Mouse (Mus musculus) forebrain, postnatal 0 days (tissue): ENCODE data around the gene Capn10. TPM values are rescaled to one million over a fixed set of nuclear protein-coding genes. Genes with fewer than 3 reads are reported as not detected.

Source experiments
- ATAC-seq: fragments of 200-750 bp; cut with Nextera tagmentation; 2 replicates; pipeline ENCODE4 v1.8.0; 2017; ENCODE audit warnings: mild to moderate bottlenecking, moderate library complexity
- DNase-seq: peaks from one replicate; pipeline ENCODE4 v3.0.0-alpha.2; 2015
- H3K27ac ChIP-seq: fragments of 300-500 bp; sonication (generic); 2 replicates; pipeline ENCODE4 v1.5.1; 2014; ENCODE audit warnings: low read depth, mild to moderate bottlenecking, antibody characterized with exemption, low read length, moderate library complexity, mixed read lengths
- H3K27me3 ChIP-seq: fragments of 300-500 bp; sonication (generic); 2 replicates; pipeline ENCODE4 v1.6.1; 2014; ENCODE audit warnings: mild to moderate bottlenecking, low read length, mixed read lengths; ENCODE audit not compliant: insufficient read depth
- H3K36me3 ChIP-seq: fragments of 300-500 bp; sonication (generic); 2 replicates; pipeline ENCODE4 v1.6.1; 2014; ENCODE audit warnings: mild to moderate bottlenecking, moderate library complexity; ENCODE audit not compliant: insufficient read depth
- H3K4me1 ChIP-seq: fragments of 300-500 bp; sonication (generic); 2 replicates; pipeline ENCODE4 v1.6.1; 2014; ENCODE audit warnings: antibody characterized with exemption; ENCODE audit not compliant: insufficient read depth
- H3K4me2 ChIP-seq: fragments of 300-500 bp; sonication (generic); 2 replicates; pipeline ENCODE4 v1.6.1; 2014; ENCODE audit warnings: low read depth, mild to moderate bottlenecking, moderate library complexity
- H3K4me3 ChIP-seq: fragments of 300-500 bp; sonication (generic); 2 replicates; pipeline ENCODE4 v1.5.1; 2014; ENCODE audit warnings: low read depth, low read length, mixed read lengths
- H3K9ac ChIP-seq: fragments of 300-500 bp; sonication (generic); 2 replicates; pipeline ENCODE4 v1.6.1; 2014; ENCODE audit warnings: mild to moderate bottlenecking
- H3K9me3 ChIP-seq: fragments of 300-500 bp; sonication (generic); 2 replicates; pipeline ENCODE4 v1.6.1; 2016; ENCODE audit warnings: low read length
- CTCF ChIP-seq: sonication (generic); IDR thresholded peaks from 2 replicates; pipeline ENCODE4 v1.5.1; 2016; ENCODE audit warnings: antibody characterized with exemption, control low read depth, low read depth
- WGBS: fragments of 180-500 bp; shearing (Covaris S2); extraction: QIAGEN DNeasy Blood & Tissue Kit; methylation state at CpG from one replicate; pipeline ENCODE4 v1.1.7; 2014; 5-methylcytosine and 5-hydroxymethylcytosine counted together
- polyA plus RNA-seq: library from polyadenylated mRNA; unstranded; fragments of >200 nt; fragmentation: Nextera tagmentation; extraction: Ambion mirVana; gene quantifications from 2 replicates; pipeline ENCODE4 v1.2.1, GENCODE M21; 2015
- total RNA-seq: library from RNA; depleted of rRNA; stranded (reverse); fragments of >200 nt; gene quantifications from 2 replicates; pipeline ENCODE4 v1.2.3, GENCODE M21; 2014

Capn10 gene
- total and polyA plus RNA-seq, 2 experiments from 2014 or later: 56.7 to 84.2 TPM

- WGBS: 66% methylated on average over 12 of the region's 12 CpGs
- Histone ChIP-seq H3K9ac (no peak overlapping the region), H3K9me3 (no peaks in the 10 kb centered on the region), H3K27ac (no peak overlapping the region), H3K36me3 (peaks cover 64% of the 10 kb centered on the region), H3K4me1 (no peaks in the 10 kb centered on the region), H3K4me2 (no peak overlapping the region), H3K27me3 (no peaks in the 10 kb centered on the region), H3K4me3 (no peak overlapping the region)
- DNase-seq: no peak
- no peak; the same call in 1 of the 2 replicates for ATAC-seq
- no peak for TF ChIP-seq CTCF
These were observed 14.4 kb upstream of the Capn10 start for GRCm38 (mm10) chr1:92919775-92920174.

GRCm38 (mm10) chr1:92920474-92921200 is 13.5 kb upstream of the Capn10 start:
- H3K27me3 ChIP-seq: no peaks in the 10 kb centered on the region
- ATAC-seq (no peak), DNase-seq (no peak)
- TF ChIP-seq CTCF: no peak
- H3K4me2 ChIP-seq: no peak overlapping the region
- H3K9me3 ChIP-seq: no peaks in the 10 kb centered on the region
- WGBS: 85% methylated on average over 7 of the region's 7 CpGs
- H3K36me3 ChIP-seq: peaks cover 56% of the 10 kb centered on the region
- H3K9ac ChIP-seq: no peak overlapping the region
- H3K27ac ChIP-seq: no peak overlapping the region
- no peak overlapping the region for H3K4me3 ChIP-seq
- H3K4me1 ChIP-seq: no peaks in the 10 kb centered on the region

- peaks cover 47% of the 10 kb centered on the region for H3K36me3 ChIP-seq
- 90% methylated on average over 4 of the region's 4 CpGs for WGBS
- TF ChIP-seq CTCF: no peak
- H3K4me3 ChIP-seq: no peak overlapping the region
- no peak overlapping the region for H3K9ac ChIP-seq
- H3K27me3 ChIP-seq: no peaks in the 10 kb centered on the region
- H3K4me1 ChIP-seq: no peaks in the 10 kb centered on the region
- H3K4me2 ChIP-seq: no peak overlapping the region
- ATAC-seq: no peak
- no peak overlapping the region for H3K27ac ChIP-seq
- H3K9me3 ChIP-seq: no peaks in the 10 kb centered on the region
- DNase-seq: no peak
These were observed 12.7 kb upstream of the Capn10 start for GRCm38 (mm10) chr1:92921496-92921895.

- ATAC-seq: no peak
- Histone ChIP-seq H3K4me2 (no peak overlapping the region), H3K27me3 (0 out of 2 replicates have a peak, but pooled peaks cover 5% of the 10 kb centered on the region), H3K36me3 (no peaks in the 10 kb centered on the region), H3K4me3 (no peak overlapping the region), H3K9me3 (0 out of 2 replicates have a peak, but pooled peaks cover 3% of the 10 kb centered on the region), H3K9ac (no peak overlapping the region), H3K27ac (no peak overlapping the region), H3K4me1 (peaks cover 7% of the 10 kb centered on the region)
- TF ChIP-seq CTCF: no peak
- 21% methylated on average over 1 of the region's 1 CpGs for WGBS
- DNase-seq: no peak
These were observed 3.9 kb upstream of the Capn10 start for GRCm38 (mm10) chr1:92930171-92930706.

GRCm38 (mm10) chr1:92933611-92934010 is 565 bp upstream of the Capn10 start:
- Histone ChIP-seq H3K4me3 (peak overlapping the region; percentile 62), H3K9ac (peak overlapping the region; percentile 70), H3K4me1 (peaks cover 21% of the 10 kb centered on the region), H3K9me3 (no peaks in the 10 kb centered on the region), H3K27ac (peak overlapping the region; percentile 97), H3K4me2 (peak overlapping the region; percentile 77), H3K36me3 (peaks cover 10% of the 10 kb centered on the region), H3K27me3 (0 out of 2 replicates have a peak, but pooled peaks cover 1% of the 10 kb centered on the region)
- WGBS: 81% methylated on average over 4 of the region's 4 CpGs
- DNase-seq (no peak), ATAC-seq (no peak)
- no peak for TF ChIP-seq CTCF

GRCm38 (mm10) chr1:92935054-92935962 is 1.1 kb downstream of the Capn10 start:
- TF ChIP-seq CTCF: no peak
- H3K4me3 ChIP-seq: peak overlapping the region; percentile 62
- WGBS: 8% methylated on average over 10 of the region's 10 CpGs
- no peaks in the 10 kb centered on the region for H3K27me3 ChIP-seq
- no peaks in the 10 kb centered on the region for H3K9me3 ChIP-seq
- peaks cover 21% of the 10 kb centered on the region for H3K4me1 ChIP-seq
- peaks cover 25% of the 10 kb centered on the region for H3K36me3 ChIP-seq
- H3K27ac ChIP-seq: peak overlapping the region; percentile 97
- peak overlapping the region; percentile 70 for H3K9ac ChIP-seq
- ATAC-seq (no peak), DNase-seq (peak; percentile 48)
- peak overlapping the region; percentile 77 for H3K4me2 ChIP-seq

- peak; percentile 49 for TF ChIP-seq CTCF
- peak overlapping the region; percentile 35; the same call in 1 of the 2 replicates for H3K27ac ChIP-seq
- peaks cover 31% of the 10 kb centered on the region for H3K36me3 ChIP-seq
- peak overlapping the region; percentile 77 for H3K4me2 ChIP-seq
- 47% methylated on average over 2 of the region's 2 CpGs for WGBS
- no peak for DNase-seq
- peak overlapping the region; percentile 62 for H3K4me3 ChIP-seq
- peaks cover 21% of the 10 kb centered on the region for H3K4me1 ChIP-seq
- peak overlapping the region; percentile 70 for H3K9ac ChIP-seq
- no peaks in the 10 kb centered on the region for H3K27me3 ChIP-seq
- ATAC-seq: no peak
- no peaks in the 10 kb centered on the region for H3K9me3 ChIP-seq
These were observed 1.8 kb downstream of the Capn10 start for GRCm38 (mm10) chr1:92935977-92936376.
